Mouse (Mus musculus) forelimb bud, embryonic 11.5 days (tissue): ENCODE measurements around the gene Hist1h2bp.
A peak's percentile ranks its signal among the peaks of the same experiment; 100 is the strongest.
"Not testable (repeated sequence)": the region's sequence is repeated elsewhere in the genome, so short reads cannot be mapped to it uniquely, and the experiment has no call there.

Source experiments
- DNase-seq: peaks from one replicate; pipeline ENCODE4 v3.0.0-alpha.2; 2012; ENCODE audit warnings: low read depth, low spot score

The Hist1h2bp gene

DNA sequence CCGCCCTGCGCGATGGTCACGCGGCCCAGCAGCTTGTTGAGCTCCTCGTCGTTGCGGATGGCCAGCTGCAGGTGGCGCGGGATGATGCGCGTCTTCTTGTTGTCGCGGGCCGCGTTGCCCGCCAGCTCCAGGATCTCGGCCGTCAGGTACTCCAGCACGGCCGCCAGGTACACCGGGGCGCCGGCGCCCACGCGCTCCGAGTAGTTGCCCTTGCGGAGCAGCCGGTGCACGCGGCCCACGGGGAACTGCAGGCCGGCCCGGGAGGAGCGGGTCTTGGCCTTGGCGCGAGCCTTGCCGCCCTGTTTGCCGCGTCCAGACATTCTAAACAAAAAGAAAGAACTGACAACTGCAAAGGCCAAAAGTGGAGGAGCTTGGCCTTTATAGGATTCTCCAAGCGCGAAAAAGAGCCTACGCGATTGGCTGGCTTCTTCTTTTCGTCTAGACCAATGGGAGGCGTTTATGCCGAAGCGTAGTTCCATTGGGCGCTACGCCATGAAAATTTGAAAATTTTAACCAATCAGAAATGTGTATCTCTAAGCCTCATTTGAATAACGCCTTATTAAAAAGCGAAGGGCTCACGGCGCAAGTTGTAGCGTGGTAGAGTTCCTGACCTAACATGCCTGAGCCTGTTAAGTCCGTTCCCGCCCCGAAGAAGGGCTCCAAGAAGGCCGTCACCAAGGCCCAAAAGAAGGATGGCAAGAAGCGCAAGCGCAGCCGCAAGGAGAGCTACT, at the start of gene Hist1h2bp, which contains the start of gene Hist1h2an:
Gene Hist1h2bp, plus strand, starts transcription at position 563 of the 731 bp plus-strand sequence.
Gene Hist1h2an, minus strand, starts transcription at position 320 of the 731 bp plus-strand sequence.
- DNase-seq = peak; percentile 98

DNA sequence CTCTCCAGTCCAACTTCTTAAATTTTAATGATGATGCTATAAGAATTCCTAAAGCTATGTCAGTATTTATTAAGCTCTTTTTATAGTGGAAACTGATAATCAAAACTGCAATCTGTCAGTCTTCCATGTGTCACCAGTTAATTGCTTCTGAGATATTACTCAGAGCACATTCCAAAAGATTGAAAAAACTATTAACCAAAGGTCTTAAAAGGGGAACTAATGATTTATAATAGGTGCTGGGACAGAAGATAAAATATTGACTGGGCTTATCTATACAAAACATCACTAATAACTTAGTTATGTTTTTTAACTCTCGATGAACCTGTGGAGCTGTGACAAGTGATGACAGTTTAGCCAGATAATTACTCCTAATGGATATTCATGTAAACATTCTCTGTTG, 42.3 kb upstream of the Hist1h2bp start:
- DNase-seq = no peak

DNA sequence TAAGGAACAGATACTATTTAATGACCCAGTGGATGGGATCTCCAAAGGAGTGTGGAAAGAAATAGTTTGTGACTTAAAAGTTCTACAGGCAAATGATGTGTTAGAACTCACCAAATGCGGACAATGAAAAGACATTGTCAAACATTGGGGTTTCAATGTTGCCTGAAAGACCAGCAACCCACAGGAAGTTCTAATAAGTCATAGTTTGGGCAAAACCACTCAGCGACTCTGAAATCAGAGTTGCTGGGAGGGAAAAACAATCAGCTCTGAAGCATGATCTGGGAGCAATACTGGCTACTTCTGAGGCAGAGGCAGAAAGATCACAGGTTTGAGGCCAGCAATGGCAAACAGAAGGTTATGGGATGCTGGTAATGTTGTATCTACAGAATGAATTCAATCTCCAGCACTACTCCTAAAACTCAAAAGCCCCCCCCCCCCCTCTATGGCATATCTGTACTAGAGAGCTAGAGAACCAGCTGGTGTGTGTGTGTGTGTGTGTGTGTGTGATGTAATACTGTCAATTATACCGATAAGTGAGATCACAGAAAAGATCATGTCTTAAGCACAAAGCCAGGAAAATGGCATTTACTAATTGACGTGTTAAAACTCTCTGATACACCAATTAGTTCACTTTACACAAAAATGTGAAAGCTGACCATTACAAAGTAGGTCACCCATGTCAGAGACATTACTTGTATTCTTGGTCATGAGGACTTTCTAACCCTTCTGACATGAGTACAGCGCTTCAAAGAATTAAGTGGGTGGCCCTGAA, 37.7 kb upstream of the Hist1h2bp start:
- DNase-seq = peak; percentile 62

DNA sequence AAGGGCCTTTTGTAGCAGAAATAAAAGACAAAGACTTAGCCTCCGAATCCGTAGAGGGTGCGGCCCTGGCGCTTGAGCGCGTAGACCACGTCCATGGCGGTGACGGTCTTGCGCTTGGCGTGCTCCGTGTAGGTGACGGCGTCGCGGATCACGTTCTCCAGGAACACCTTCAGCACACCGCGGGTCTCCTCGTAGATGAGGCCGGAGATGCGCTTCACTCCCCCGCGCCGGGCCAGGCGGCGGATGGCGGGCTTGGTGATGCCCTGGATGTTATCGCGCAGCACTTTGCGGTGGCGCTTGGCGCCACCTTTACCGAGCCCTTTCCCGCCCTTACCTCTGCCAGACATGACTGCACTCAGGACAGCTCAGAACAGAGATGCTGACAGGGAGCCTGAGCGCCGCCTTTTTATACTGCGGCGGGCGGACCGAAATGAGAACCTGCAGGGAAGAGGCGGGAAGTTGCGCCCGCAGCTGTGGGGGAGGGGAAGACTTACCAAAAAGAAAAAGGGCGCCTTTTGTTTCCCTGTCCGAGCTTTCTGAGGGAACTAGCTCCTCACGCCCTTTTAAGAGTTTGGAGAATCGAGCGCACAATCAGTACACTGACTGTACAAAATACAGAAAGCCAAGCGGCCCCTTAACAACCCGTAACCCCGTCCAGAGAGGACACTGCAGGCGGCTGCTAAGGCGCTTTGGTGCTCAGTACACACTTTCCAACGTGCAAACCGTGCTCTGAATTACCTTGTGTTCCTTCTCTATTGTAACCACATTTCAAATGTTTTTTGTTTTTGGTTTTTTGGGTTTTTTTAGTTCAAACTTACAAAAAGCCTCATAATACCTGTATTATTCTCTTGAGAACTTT, 36.9 kb upstream of the Hist1h2bp start, which contains the start of gene Hist1h4k:
Gene Hist1h4k, minus strand, starts transcription at position 347 of the 859 bp plus-strand sequence.
- DNase-seq = peak; percentile 93

DNA sequence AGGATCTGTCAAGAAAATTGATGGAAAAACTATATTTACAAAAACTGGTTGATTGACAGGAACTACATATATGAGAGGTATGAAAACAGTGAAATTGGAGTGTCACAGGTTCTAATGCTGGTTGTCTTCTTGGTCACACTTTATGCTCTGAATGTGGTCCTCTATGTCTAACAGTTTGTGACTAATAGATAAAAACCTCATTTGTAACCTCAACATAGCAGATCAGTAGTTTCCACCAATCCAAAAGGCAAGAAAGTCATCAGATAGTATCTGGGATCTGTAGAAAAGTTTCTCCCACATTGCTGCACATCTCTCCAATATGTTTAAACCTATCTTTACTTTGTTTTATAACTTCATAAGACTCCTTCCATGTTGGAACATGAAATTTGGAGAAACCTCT, 35.8 kb upstream of the Hist1h2bp start:
- no peak for DNase-seq

DNA sequence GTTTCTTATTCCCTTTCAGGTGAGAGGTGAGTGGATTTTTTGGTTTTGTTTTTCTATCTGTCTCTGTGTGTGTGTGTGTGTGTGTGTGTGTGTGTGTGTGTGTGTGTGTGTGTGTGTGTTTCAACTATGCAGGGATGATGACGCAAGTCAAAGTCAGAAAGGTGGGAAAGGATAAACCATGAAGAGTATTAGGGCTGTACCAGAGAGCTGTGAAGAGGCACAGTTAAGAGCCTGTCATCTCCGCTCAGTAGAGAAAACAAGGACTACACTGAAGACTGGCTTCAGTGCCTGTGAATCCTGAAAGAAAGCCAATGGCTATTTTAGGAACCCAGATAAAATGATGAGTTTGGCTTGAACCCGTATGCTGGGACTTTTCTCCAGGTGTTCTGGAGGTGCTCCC, 35.4 kb upstream of the Hist1h2bp start:
- DNase-seq = no peak

DNA sequence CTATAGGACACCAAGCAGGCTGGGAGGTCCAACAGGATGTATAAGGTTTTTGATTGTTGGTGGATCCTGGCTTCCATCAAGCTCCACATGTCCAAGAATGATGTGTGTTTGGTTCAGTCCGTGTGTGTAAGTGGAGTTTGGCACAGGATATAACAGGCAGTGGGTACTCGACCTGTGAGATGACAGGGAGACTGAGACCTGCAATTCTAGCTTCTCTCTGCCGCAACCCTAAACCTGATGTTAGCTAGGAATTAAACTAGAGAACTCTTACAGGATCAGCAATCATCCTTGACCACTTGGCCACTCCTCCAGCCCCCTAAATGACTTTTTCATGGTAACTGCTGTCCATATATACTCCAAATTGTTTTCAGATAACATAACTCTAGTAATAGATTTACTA, 34.9 kb upstream of the Hist1h2bp start:
- DNase-seq = no peak

DNA sequence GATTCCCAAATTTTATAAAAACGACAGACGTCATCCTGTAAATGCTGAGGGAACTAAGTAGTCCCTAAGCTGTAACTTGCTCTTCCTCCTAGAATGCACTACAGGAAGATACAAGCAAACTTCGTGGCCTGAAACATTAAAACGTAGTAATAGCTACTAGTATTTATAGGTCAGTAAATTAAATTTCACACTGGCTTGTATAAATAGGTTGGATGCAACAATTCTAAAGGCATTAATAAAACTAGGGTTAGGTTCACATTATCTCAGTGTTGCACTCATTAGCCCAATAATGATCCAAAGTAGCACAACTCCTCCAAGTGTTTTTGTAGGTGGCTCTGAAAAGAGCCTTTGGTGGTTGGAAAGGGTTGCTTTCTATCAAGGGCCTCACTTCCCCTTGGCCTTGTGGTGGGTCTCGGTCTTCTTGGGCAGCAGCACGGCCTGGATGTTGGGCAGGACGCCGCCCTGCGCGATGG, 34.2 kb upstream of the Hist1h2bp start:
- peak; percentile 52 for DNase-seq

DNA sequence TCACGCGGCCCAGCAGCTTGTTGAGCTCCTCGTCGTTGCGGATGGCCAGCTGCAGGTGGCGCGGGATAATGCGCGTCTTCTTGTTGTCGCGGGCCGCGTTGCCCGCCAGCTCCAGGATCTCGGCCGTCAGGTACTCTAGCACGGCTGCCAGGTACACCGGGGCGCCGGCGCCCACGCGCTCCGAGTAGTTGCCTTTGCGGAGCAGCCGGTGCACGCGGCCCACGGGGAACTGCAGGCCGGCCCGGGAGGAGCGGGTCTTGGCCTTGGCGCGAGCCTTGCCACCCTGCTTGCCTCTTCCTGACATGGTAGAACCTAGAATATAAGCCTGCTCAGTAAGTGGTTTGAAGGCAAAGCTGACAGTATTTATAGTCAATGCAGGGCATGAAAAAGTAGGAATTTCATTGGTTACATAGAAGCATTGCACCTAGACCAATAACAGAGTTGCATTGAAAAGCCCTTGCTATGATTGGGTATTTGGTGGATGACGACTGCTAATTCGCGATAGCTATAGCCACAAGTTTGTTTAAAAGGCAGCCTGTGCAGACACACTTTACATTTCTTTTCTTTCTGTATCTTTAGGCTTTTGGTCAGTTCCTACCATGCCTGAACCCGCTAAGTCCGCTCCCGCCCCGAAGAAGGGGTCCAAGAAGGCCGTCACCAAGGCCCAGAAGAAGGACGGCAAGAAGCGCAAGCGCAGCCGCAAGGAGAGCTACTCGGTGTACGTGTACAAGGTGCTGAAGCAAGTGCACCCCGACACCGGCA, 33.6 kb upstream of the Hist1h2bp start, which contains the start of the genes Hist1h2ak and Hist1h2bn:
Gene Hist1h2ak, minus strand, starts transcription at position 304 of the 762 bp plus-strand sequence.
Gene Hist1h2bn, plus strand, starts transcription at position 600 of the 762 bp plus-strand sequence.
- peak; percentile 96 for DNase-seq

DNA sequence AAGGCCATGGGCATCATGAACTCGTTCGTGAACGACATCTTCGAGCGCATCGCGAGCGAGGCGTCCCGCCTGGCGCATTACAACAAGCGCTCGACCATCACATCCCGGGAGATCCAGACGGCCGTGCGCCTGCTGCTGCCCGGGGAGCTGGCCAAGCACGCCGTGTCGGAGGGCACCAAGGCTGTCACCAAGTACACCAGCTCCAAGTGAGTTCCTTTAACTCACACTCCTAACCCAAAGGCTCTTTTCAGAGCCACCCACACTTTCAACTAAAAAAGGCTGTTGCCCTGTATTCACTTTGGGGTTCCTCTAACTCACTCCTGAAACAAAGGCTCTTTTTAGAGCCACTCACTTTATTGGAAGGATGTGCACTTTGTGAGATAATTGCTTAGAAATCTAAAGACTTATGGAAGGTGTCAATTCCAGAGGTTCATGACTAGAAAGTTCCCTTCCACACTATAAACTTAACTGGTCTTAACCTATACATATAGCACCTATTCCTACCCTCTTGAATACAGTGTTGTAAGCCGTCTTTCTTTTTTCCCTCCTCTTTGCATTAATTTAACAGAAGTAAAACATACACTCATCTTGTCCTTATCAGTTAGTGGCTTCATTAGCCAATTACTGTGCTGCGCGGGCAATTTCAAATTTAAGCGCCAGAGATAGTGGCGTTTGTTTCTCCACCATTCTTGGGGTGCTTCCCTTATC, 32.8 kb upstream of the Hist1h2bp start:
- DNase-seq = not testable (repeated sequence)

DNA sequence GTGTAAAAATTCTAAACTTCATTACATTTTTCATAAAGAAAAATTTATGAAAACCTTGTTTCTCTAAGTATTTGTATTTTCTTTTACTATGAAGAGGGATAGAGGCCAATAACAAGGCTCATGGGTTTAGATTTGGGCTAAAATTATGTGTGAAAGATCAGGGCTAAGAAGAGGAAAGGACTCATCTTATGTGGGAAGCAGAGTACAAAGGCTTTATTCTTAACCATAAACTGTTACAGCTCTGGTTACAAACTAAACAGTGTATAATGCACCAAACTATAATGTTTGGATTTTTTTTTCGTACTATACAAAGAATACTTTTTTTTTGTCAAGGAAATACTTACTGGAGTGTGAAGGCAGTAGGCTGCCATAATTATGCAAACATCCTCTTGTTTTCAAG, 31.6 kb upstream of the Hist1h2bp start:
- DNase-seq = no peak

DNA sequence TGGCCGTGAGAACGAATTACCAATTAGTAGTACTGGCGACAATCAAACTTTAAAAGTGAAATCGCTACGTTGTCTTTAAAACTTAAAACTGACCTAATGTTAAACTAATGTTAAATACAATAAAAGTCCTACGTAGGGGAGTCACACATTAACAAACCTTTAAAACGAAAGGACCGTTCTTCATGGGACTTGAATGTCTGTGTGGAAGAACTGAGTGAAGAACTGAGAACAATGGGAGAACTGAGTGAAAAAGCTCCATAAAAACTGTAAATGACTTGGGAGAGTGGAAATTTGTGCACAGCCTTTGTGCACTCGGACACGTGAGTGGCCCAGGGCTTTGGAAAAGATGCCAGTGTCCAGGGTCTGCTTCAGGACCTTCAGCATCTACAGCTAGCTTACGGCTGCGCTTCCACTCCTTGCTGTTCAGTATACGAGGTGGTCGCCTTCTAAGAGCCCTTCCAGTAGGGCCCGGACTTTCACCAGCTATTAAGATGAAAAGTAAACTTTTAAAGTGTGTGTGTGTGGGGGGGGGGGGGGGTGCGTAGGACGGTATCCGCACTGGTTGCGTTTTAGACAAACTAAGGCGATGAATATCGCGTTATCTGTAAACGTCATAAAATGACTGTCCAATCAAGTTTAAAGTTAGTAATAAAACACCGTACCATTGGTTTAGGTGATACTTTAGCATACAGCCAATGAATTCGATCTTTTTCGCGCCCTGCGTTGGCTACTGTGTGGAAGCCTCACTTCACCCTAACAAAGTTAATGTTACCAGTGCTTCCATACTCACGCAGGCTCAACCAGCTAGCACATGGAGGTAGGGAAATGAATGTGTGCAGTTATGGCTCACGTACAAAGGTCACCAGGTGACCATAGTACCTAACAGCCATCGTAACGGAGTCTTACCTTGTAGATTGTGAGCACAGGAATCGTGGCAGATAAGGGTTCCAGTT, 8.2 kb upstream of the Hist1h2bp start:
- peak; percentile 90 for DNase-seq

DNA sequence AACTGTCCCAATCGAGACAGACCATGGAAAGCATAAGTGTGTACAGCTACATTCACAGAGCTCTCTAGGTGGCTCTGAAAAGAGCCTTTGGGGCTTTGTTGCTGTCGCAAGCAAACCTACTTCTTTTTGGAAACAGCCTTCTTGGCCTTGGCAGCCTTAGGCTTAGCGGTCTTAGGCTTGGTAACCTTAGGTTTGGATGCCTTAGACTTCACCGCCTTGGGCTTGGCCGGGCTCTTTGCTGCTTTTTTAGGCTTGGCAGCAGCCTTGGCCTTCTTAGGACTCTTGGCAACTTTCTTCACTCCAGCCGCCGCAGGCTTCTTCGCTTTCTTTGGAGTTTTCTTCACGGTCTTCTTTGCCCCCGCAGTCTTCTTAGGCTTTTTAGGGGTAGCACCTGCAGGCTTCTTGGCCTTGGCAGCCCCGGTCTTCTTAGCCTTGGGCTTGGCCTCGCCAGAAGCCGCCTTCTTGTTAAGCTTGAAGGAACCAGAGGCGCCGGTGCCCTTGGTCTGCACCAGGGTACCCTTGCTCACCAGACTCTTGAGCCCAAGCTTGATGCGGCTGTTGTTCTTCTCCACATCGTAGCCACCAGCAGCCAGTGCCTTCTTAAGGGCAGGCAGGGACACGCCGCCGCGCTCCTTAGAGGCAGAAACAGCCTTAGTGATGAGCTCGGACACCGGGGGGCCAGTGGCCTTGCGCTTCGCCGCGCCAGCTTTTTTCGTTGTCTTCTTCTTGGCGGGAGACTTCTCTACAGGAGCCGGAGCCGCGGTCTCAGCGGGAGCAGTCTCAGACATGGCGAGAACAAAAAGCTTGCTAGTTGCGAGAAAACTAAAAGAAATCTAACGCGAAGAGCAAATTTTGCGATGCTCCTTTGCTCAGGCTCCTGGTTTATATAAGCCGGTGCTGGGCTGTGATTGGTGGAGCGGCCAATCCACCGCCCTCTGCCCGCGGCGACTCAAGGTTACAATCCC, 7.2 kb upstream of the Hist1h2bp start, which contains the start of gene Hist1h1b:
Gene Hist1h1b, minus strand, starts transcription at position 859 of the 965 bp plus-strand sequence.
- DNase-seq = peak; percentile 86

DNA sequence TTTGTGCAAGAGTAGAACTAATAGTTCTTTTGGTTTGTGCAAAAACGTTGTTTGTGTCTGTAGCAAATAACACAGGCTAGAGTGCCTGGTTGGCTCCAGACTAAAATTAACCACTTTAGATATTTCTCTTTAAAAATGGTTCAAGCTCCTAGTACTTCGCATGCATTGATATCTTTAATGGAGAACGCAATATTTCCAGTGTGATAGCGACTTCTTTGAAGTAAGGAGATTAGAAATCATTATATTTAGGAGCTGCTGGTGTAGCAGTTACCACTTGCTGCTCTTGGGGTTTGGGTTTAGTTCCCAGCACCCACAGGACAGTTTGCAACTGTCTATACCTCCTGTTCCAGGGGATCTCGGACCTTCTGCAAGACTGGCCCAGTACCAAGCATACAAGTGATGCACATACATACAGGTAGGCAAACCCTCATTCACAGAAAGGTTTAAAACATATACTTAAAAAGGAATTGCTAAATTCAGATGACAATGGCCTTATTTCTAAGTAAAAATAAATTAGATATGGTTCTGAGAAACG, 6.2 kb upstream of the Hist1h2bp start:
- DNase-seq = no peak

DNA sequence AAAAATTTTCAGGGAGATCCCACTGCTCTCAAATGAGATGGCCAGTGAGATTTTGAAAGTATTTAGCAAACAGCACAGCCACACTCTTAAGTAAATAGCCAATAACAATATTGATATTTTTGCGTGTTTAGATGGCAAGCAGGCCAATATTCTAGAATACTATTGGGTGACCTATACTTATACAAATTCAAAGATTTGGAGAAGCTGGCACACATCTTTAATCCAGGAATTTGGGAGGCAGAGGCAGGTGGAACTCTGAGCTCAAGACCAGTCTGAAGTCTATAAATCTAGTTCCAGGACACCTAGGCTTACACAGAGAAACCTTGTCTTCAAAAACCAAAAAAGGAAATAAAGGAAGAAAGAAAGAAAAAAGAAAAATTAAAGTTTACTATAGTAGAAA, 5.6 kb upstream of the Hist1h2bp start:
- no peak for DNase-seq

DNA sequence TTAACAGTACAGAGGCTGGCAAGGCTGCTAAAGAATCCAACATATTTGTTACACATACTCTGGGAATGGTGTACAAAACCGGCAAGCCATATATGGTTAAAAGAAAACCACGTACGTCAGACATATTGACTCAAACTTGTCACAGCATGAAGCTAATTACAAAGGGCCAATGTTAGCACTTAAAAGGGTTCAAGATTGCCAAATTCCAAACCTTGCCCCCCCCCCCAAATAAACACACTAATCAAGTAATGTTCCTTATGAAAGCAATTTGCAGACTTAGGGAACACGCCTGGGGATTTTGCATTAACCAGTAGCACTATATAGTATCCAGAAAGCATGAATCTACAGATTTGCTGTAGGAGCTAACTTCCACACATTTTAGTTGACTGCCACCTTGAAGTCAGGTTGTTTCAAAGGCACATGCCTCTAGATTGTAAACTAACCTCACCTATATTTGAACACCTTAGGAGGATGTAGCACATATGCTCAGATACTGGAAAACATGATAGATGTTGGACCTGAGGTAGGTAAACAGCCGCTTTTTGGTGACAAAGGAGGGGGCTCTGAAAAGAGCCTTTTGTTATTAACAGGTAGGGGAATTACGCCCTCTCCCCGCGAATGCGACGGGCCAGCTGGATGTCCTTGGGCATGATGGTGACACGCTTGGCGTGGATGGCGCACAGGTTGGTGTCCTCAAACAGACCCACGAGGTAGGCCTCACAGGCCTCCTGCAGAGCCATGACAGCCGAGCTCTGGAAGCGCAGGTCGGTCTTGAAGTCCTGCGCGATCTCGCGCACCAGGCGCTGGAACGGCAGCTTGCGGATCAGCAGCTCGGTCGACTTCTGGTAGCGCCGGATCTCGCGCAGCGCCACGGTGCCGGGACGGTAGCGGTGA, 4.7 kb upstream of the Hist1h2bp start:
- DNase-seq = peak; percentile 67
